Mouse (Mus musculus): ENCODE measurements around the gene Gsta1. TPM values are rescaled to one million over a fixed set of nuclear protein-coding genes. Genes with fewer than 3 reads are reported as not detected.

The Gsta1 gene
- polyA plus RNA-seq, 1 experiment from 2014 or later, result 0.97 TPM

DNA sequence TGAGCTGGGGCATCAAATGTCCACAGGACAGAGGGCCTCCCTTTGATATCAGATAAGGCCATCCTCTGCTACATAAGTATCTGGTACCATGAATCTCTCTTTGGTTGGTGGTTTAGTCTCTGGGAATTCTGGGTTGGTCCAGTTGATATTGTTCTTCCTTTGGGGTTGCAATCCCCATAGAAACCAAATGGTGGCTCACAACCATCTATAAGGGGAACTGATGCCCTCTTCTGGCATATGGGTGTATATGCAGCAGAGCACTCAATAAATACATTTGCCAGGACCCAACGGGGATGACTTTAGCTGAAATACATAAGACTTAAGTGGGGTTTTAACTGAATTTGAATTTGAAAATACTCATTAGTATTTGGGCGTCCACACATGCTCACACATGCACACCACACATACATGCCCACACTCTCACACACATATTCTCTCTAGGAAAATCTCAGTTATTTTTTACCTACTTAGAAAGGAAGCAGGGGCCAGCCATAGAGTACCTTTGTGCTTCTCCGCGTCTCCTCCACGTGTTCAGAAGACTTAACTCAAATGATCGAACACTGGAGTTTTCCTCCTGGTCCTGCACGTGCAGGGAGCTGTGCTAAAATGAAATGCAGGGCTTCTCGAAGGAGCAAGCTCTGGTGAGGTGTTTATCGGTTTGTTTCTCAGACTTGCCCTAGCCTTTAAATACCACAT is 36.4 kb upstream of the Gsta1 start:
- Histone ChIP-seq H3K4me1 (ENCODE audit: insufficient read depth, low read depth, low read length) (no peaks in the 10 kb centered on the region; the same call in 1 of the 2 replicates), H3K4me3 (ENCODE audit: low read depth, low read length) (no peak overlapping the region), H3K36me3 (ENCODE audit: insufficient read depth, low read length) (no peaks in the 10 kb centered on the region), H3K27me3 (replicated peaks; ENCODE audit: insufficient read depth, low read length) (no peaks in the 10 kb centered on the region), H3K4me2 (replicated peaks; ENCODE audit: low read depth, low read length) (no peak overlapping the region), H3K27ac (ENCODE audit: low read length) (no peak overlapping the region), H3K9me3 (ENCODE audit: low read length) (no peaks in the 10 kb centered on the region), H3K9ac (replicated peaks; ENCODE audit: low read depth) (no peak overlapping the region)
- TF ChIP-seq EP300 (IDR thresholded peaks at IDR 0.05) (no peak), CTCF (IDR thresholded peaks at IDR 0.05) (peak; percentile 97)
- DNase-seq (ENCODE audit: low spot score) (peak; percentile 92), ATAC-seq (peak; percentile 58)
- WGBS, result 44% methylated on average over 9 of the region's 9 CpGs

- no peaks in the 10 kb centered on the region for H3K27me3 ChIP-seq (replicated peaks; ENCODE audit: insufficient read depth, low read length)
- ATAC-seq, result no peak
- no peak for DNase-seq (ENCODE audit: low spot score)
- H3K9ac ChIP-seq (replicated peaks; ENCODE audit: low read depth), result no peak overlapping the region
- TF ChIP-seq CTCF (IDR thresholded peaks at IDR 0.05) (no peak), EP300 (IDR thresholded peaks at IDR 0.05) (no peak)
- no peak overlapping the region for H3K4me3 ChIP-seq (ENCODE audit: low read depth, low read length)
- no peaks in the 10 kb centered on the region for H3K36me3 ChIP-seq (ENCODE audit: insufficient read depth, low read length)
- WGBS, result 71% methylated on average over 11 of the region's 11 CpGs
- H3K4me1 ChIP-seq (ENCODE audit: insufficient read depth, low read depth, low read length), result no peaks in the 10 kb centered on the region; the same call in 1 of the 2 replicates
- no peaks in the 10 kb centered on the region for H3K9me3 ChIP-seq (ENCODE audit: low read length)
- H3K27ac ChIP-seq (ENCODE audit: low read length), result no peak overlapping the region
- no peak overlapping the region for H3K4me2 ChIP-seq (replicated peaks; ENCODE audit: low read depth, low read length)
Measured at GRCm38 (mm10) chr9:78195034-78195433, 35.4 kb upstream of the Gsta1 start.

DNA sequence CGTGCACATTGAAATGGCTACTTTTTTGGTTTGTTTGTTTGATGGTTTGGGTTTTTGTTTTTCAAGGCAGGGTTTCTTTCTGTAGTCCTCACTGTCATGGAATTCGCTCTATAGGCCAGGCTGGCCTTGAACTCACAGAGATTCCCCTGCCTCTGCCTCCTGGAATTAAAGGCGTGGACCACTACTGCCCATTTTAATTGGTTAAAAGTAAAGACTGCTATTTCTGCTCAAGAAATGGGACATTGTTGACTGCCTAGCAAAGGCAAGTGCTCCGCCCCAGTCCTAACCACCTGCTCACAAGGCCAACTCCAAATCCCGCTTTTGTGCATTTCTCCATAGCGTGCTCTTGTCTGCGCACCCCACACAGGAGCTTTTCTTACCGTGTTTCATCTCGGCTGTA is 32.7 kb upstream of the Gsta1 start:
- 96% methylated on average over 9 of the region's 9 CpGs for WGBS
- no peak overlapping the region for H3K4me2 ChIP-seq (replicated peaks; ENCODE audit: low read depth, low read length)
- TF ChIP-seq CTCF (IDR thresholded peaks at IDR 0.05) (no peak), EP300 (IDR thresholded peaks at IDR 0.05) (no peak)
- H3K4me3 ChIP-seq (ENCODE audit: low read depth, low read length), result no peak overlapping the region
- no peaks in the 10 kb centered on the region for H3K9me3 ChIP-seq (ENCODE audit: low read length)
- ATAC-seq (no peak), DNase-seq (ENCODE audit: low spot score) (no peak)
- no peak overlapping the region for H3K27ac ChIP-seq (ENCODE audit: low read length)
- no peaks in the 10 kb centered on the region for H3K4me1 ChIP-seq (ENCODE audit: insufficient read depth, low read depth, low read length)
- no peaks in the 10 kb centered on the region for H3K36me3 ChIP-seq (ENCODE audit: insufficient read depth, low read length)
- H3K9ac ChIP-seq (replicated peaks; ENCODE audit: low read depth), result no peak overlapping the region
- H3K27me3 ChIP-seq (replicated peaks; ENCODE audit: insufficient read depth, low read length), result no peaks in the 10 kb centered on the region

- no peaks in the 10 kb centered on the region for H3K27me3 ChIP-seq (replicated peaks; ENCODE audit: insufficient read depth, low read length)
- no peaks in the 10 kb centered on the region for H3K36me3 ChIP-seq (ENCODE audit: insufficient read depth, low read length)
- no peak overlapping the region for H3K27ac ChIP-seq (ENCODE audit: low read length)
- TF ChIP-seq CTCF (IDR thresholded peaks at IDR 0.05) (no peak), EP300 (IDR thresholded peaks at IDR 0.05) (peak; percentile 60; the same call in 1 of the 2 replicates)
- H3K9me3 ChIP-seq (ENCODE audit: low read length), result no peaks in the 10 kb centered on the region
- DNase-seq (ENCODE audit: low spot score) (peak; percentile 85), ATAC-seq (peak; percentile 71)
- no peaks in the 10 kb centered on the region for H3K4me1 ChIP-seq (ENCODE audit: insufficient read depth, low read depth, low read length)
- H3K4me3 ChIP-seq (ENCODE audit: low read depth, low read length), result no peak overlapping the region
- WGBS, result 59% methylated on average over 6 of the region's 6 CpGs
- no peak overlapping the region for H3K4me2 ChIP-seq (replicated peaks; ENCODE audit: low read depth, low read length)
- no peak overlapping the region for H3K9ac ChIP-seq (replicated peaks; ENCODE audit: low read depth)
Measured at GRCm38 (mm10) chr9:78204194-78204593, 26.3 kb upstream of the Gsta1 start.

DNA sequence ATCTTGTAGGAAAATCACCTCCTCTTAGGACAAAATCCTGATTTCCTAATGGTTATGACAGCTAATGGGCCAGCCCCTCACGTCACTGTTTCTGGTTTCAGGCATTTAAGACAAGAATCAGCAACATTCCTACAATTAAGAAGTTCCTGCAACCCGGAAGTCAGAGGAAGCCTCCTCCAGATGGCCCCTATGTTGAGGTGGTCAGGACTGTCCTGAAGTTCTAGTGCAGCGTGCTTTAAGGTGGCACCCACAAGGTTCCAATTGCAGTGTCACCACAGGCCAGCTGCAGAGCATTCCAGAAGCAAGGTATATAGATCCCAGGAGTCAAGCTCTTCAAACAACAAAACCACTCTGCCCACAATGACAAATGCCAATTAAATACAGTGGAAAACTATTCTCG is 21.5 kb upstream of the Gsta1 start:
- TF ChIP-seq CTCF (IDR thresholded peaks at IDR 0.05), result no peak
- no peak for TF ChIP-seq EP300 (IDR thresholded peaks at IDR 0.05)
- H3K9ac ChIP-seq (replicated peaks; ENCODE audit: low read depth), result no peak overlapping the region
- H3K36me3 ChIP-seq (ENCODE audit: insufficient read depth, low read length), result no peaks in the 10 kb centered on the region
- ATAC-seq, result no peak
- no peaks in the 10 kb centered on the region for H3K27me3 ChIP-seq (replicated peaks; ENCODE audit: insufficient read depth, low read length)
- 49% methylated on average over 4 of the region's 4 CpGs for WGBS
- no peak for DNase-seq (ENCODE audit: low spot score)
- no peak overlapping the region for H3K4me3 ChIP-seq (ENCODE audit: low read depth, low read length)
- no peak overlapping the region for H3K4me2 ChIP-seq (replicated peaks; ENCODE audit: low read depth, low read length)
- no peaks in the 10 kb centered on the region for H3K9me3 ChIP-seq (ENCODE audit: low read length)
- H3K27ac ChIP-seq (ENCODE audit: low read length), result no peak overlapping the region
- no peaks in the 10 kb centered on the region for H3K4me1 ChIP-seq (ENCODE audit: insufficient read depth, low read depth, low read length)

GRCm38 (mm10) chr9:78210079-78210478 is 20.4 kb upstream of the Gsta1 start:
- no peak overlapping the region for H3K9ac ChIP-seq (replicated peaks; ENCODE audit: low read depth)
- no peak for ATAC-seq
- no peaks in the 10 kb centered on the region for H3K27me3 ChIP-seq (replicated peaks; ENCODE audit: insufficient read depth, low read length)
- DNase-seq (ENCODE audit: low spot score), result no peak
- H3K4me2 ChIP-seq (replicated peaks; ENCODE audit: low read depth, low read length), result no peak overlapping the region
- WGBS, result 82% methylated on average over 3 of the region's 3 CpGs
- H3K4me3 ChIP-seq (ENCODE audit: low read depth, low read length), result no peak overlapping the region
- H3K9me3 ChIP-seq (ENCODE audit: low read length), result no peaks in the 10 kb centered on the region
- TF ChIP-seq EP300 (IDR thresholded peaks at IDR 0.05) (no peak), CTCF (IDR thresholded peaks at IDR 0.05) (no peak)
- no peaks in the 10 kb centered on the region for H3K4me1 ChIP-seq (ENCODE audit: insufficient read depth, low read depth, low read length)
- no peaks in the 10 kb centered on the region for H3K36me3 ChIP-seq (ENCODE audit: insufficient read depth, low read length)
- H3K27ac ChIP-seq (ENCODE audit: low read length), result no peak overlapping the region

Data from lung, postnatal 0 days (tissue).